Mouse (Mus musculus): ENCODE measurements around the gene Slc17a5. TPM values are rescaled to one million over a fixed set of nuclear protein-coding genes. Genes with fewer than 3 reads are reported as not detected.
"Not testable (repeated sequence)": the region's sequence is repeated elsewhere in the genome, so short reads cannot be mapped to it uniquely, and the experiment has no call there.

Slc17a5 gene
- polyA plus RNA-seq, 1 experiment from 2014 or later = 16.6 TPM

DNA sequence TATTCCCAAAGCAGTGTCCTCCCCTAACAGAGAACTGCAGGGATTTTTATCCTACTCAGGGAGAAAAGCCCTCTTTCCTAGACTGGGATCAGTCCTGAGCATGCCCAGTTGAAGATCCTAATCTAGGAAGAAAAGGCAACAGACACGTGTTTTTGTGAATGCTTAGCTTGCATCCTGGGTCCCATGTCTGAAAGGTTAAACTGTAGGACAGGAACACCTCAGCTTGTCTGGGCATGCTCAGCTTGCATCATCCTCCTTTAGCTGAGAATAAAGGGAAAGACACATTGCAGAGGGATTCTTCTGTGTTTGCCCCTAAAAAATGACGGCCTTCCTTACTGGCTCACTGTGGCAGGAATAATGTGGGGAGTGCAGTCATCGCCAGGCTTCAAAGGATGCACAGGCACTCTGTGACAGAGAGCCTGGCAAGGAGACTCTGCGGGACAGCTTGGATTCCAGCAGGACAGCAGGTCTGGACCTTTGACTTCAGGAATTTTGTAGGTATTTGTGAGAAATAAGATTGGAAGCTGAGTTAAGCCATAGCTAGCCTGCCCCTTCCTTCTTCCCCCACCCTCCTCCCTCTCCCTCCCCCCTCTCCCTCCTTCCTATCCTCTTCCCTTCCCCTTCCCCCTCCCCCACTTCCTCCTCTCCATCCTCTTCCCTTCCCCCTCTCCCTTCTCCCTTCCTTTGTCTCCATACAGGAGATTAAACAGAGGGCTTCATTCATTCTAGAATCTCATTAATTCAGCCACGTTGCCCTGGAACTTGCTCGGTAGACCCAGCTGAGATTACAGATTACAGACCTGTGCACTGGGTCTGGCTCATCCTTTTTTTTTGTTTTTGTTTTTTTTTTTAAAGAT is 84.4 kb downstream of the Slc17a5 start:
- peak overlapping the region; percentile 27 for H3K4me3 ChIP-seq (replicated peaks; ENCODE audit: low read length)
- peak overlapping the region; percentile 94 for H3K27ac ChIP-seq (ENCODE audit: low read length)
- H3K4me2 ChIP-seq (ENCODE audit: low read length) = peak overlapping the region; percentile 50
- H3K9me3 ChIP-seq (ENCODE audit: control insufficient read depth, low read length) = no peaks in the 10 kb centered on the region
- H3K27me3 ChIP-seq (replicated peaks; ENCODE audit: control insufficient read depth, insufficient read depth, low read length) = no peaks in the 10 kb centered on the region
- peak; percentile 75 for ATAC-seq
- WGBS = 2% methylated on average over 6 of the region's 6 CpGs
- H3K36me3 ChIP-seq (ENCODE audit: control insufficient read depth, insufficient read depth) = no peaks in the 10 kb centered on the region
- peaks cover 19% of the 10 kb centered on the region for H3K4me1 ChIP-seq (replicated peaks; ENCODE audit: control insufficient read depth, insufficient read depth, low read length)
- H3K9ac ChIP-seq (replicated peaks; ENCODE audit: low read depth, low read length) = peak overlapping the region; percentile 58

DNA sequence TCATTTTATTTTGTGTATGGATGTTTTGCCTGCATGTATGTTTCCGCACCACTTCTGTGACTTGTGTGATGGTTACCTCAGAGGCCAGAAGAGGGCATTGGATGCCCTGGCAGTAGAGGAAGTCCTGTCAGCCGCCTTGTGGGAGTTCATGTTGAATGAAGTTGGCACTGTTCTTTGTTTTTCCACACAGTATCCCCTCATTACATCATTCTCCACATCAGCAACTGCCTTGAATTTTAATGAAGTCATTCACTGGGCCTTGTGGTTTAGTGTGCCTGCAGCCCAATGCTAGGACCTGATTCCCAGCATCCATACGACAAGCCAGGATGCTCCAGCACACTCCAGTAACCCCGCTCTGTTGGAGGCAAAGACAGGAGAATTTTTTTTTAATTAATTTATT is 86.6 kb downstream of the Slc17a5 start:
- WGBS = 24% methylated on average over 4 of the region's 4 CpGs
- Histone ChIP-seq H3K4me2 (ENCODE audit: low read length) (no peak overlapping the region), H3K27me3 (replicated peaks; ENCODE audit: control insufficient read depth, insufficient read depth, low read length) (no peaks in the 10 kb centered on the region), H3K4me1 (replicated peaks; ENCODE audit: control insufficient read depth, insufficient read depth, low read length) (peaks cover 19% of the 10 kb centered on the region), H3K27ac (ENCODE audit: low read length) (no peak overlapping the region), H3K9ac (replicated peaks; ENCODE audit: low read depth, low read length) (no peak overlapping the region), H3K36me3 (ENCODE audit: control insufficient read depth, insufficient read depth) (no peaks in the 10 kb centered on the region), H3K9me3 (ENCODE audit: control insufficient read depth, low read length) (no peaks in the 10 kb centered on the region), H3K4me3 (replicated peaks; ENCODE audit: low read length) (no peak overlapping the region)
- ATAC-seq = peak; percentile 43

- H3K4me2 ChIP-seq (ENCODE audit: low read length) = no peak overlapping the region
- no peaks in the 10 kb centered on the region for H3K27me3 ChIP-seq (replicated peaks; ENCODE audit: control insufficient read depth, insufficient read depth, low read length)
- ATAC-seq = no peak
- no peak overlapping the region for H3K9ac ChIP-seq (replicated peaks; ENCODE audit: low read depth, low read length)
- no peaks in the 10 kb centered on the region for H3K36me3 ChIP-seq (ENCODE audit: control insufficient read depth, insufficient read depth)
- no peak overlapping the region for H3K27ac ChIP-seq (ENCODE audit: low read length)
- WGBS = 84% methylated on average over 3 of the region's 3 CpGs
- H3K4me3 ChIP-seq (replicated peaks; ENCODE audit: low read length) = no peak overlapping the region
- H3K4me1 ChIP-seq (replicated peaks; ENCODE audit: control insufficient read depth, insufficient read depth, low read length) = peaks cover 19% of the 10 kb centered on the region
- no peaks in the 10 kb centered on the region for H3K9me3 ChIP-seq (ENCODE audit: control insufficient read depth, low read length)
Observed at GRCm38 (mm10) chr9:78500386-78500785, 87.5 kb downstream of the Slc17a5 start.

DNA sequence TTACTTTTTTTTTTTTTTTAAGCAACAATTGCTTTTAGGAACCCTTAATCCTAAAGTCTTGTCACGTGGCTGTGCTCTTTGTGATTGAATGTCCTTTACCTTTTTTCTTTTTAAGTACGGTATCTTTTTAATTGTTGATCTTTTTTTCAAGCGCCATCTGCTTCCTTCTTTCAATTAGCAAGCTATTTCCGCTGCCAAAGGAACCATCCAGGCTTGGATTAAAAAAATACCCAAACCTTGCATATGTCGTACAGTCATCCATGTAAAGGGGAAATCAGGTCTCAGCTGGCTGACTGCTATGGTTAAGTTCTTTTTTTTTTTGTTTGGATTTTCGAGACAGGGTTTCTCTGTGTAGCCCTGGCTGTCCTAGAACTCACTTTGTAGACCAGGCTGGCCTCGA is 94.7 kb downstream of the Slc17a5 start:
- no peaks in the 10 kb centered on the region for H3K36me3 ChIP-seq (ENCODE audit: control insufficient read depth, insufficient read depth)
- 68% methylated on average over 7 of the region's 7 CpGs for WGBS
- no peaks in the 10 kb centered on the region for H3K27me3 ChIP-seq (replicated peaks; ENCODE audit: control insufficient read depth, insufficient read depth, low read length)

GRCm38 (mm10) chr9:78492254-78492653 is 95.6 kb downstream of the Slc17a5 start:
- H3K27ac ChIP-seq (ENCODE audit: low read length) = no peak overlapping the region
- 96% methylated on average over 3 of the region's 3 CpGs for WGBS
- no peaks in the 10 kb centered on the region for H3K27me3 ChIP-seq (replicated peaks; ENCODE audit: control insufficient read depth, insufficient read depth, low read length)
- H3K9me3 ChIP-seq (ENCODE audit: control insufficient read depth, low read length) = no peaks in the 10 kb centered on the region
- H3K4me3 ChIP-seq (replicated peaks; ENCODE audit: low read length) = no peak overlapping the region
- H3K36me3 ChIP-seq (ENCODE audit: control insufficient read depth, insufficient read depth) = no peaks in the 10 kb centered on the region
- H3K4me2 ChIP-seq (ENCODE audit: low read length) = no peak overlapping the region
- no peak overlapping the region for H3K9ac ChIP-seq (replicated peaks; ENCODE audit: low read depth, low read length)
- ATAC-seq = no peak
- H3K4me1 ChIP-seq (replicated peaks; ENCODE audit: control insufficient read depth, insufficient read depth, low read length) = peaks cover 5% of the 10 kb centered on the region; the same call in 1 of the 2 replicates

More for the DNA sequence above, 94.7 kb downstream of the Slc17a5 start:
- 0 out of 2 replicates have a peak, but pooled peaks have one; percentile 39 for ATAC-seq
- H3K27ac ChIP-seq (ENCODE audit: low read length) = no peak overlapping the region
- no peak overlapping the region for H3K4me3 ChIP-seq (replicated peaks; ENCODE audit: low read length)
- no peaks in the 10 kb centered on the region for H3K9me3 ChIP-seq (ENCODE audit: control insufficient read depth, low read length)
- H3K9ac ChIP-seq (replicated peaks; ENCODE audit: low read depth, low read length) = no peak overlapping the region
- H3K4me2 ChIP-seq (ENCODE audit: low read length) = no peak overlapping the region
- H3K4me1 ChIP-seq (replicated peaks; ENCODE audit: control insufficient read depth, insufficient read depth, low read length) = peaks cover 5% of the 10 kb centered on the region; the same call in 1 of the 2 replicates

- no peak overlapping the region for H3K4me2 ChIP-seq (ENCODE audit: low read length)
- no peak overlapping the region for H3K4me3 ChIP-seq (replicated peaks; ENCODE audit: low read length)
- 87% methylated on average over 3 of the region's 3 CpGs for WGBS
- no peaks in the 10 kb centered on the region for H3K36me3 ChIP-seq (ENCODE audit: control insufficient read depth, insufficient read depth)
- H3K9ac ChIP-seq (replicated peaks; ENCODE audit: low read depth, low read length) = no peak overlapping the region
- peaks cover 5% of the 10 kb centered on the region; the same call in 1 of the 2 replicates for H3K4me1 ChIP-seq (replicated peaks; ENCODE audit: control insufficient read depth, insufficient read depth, low read length)
- ATAC-seq = no peak
- H3K9me3 ChIP-seq (ENCODE audit: control insufficient read depth, low read length) = no peaks in the 10 kb centered on the region
- H3K27me3 ChIP-seq (replicated peaks; ENCODE audit: control insufficient read depth, insufficient read depth, low read length) = no peaks in the 10 kb centered on the region
- no peak overlapping the region for H3K27ac ChIP-seq (ENCODE audit: low read length)
Observed at GRCm38 (mm10) chr9:78491169-78491568, 96.7 kb downstream of the Slc17a5 start.

GRCm38 (mm10) chr9:78488890-78489420 is 98.9 kb downstream of the Slc17a5 start, which contains the start of gene Eef1a1:
Gene Eef1a1 (minus strand): TSS chr9:78489151.
- WGBS = 2% methylated on average over 16 of the region's 20 CpGs
- peak within 1 kb of the TSS; percentile 71 for H3K4me2 ChIP-seq (ENCODE audit: low read length)
- peak; percentile 45; the same call in 1 of the 2 replicates for ATAC-seq

DNA sequence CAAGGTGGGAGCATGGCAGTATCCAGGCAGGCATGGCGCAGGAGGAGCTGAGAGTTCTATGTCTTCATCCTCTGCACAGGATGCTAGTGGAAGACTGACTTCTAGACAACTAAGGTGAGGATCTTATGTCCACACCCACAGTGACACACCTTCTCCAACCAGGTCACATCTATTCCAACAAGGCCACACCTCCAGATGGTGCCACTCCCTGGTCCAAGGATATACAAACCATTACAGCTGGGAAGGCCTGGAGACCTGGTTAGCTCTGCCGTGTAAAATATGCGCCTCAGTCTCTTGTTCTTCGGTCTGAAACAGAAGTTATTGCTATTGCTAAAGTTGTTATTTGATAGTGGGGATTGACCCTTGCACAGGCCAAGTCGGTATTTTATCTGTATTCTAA is 99.8 kb downstream of the Slc17a5 start:
- not testable (repeated sequence) for H3K27ac ChIP-seq (ENCODE audit: low read length); H3K9me3 ChIP-seq (ENCODE audit: control insufficient read depth, low read length); H3K9ac ChIP-seq (replicated peaks; ENCODE audit: low read depth, low read length); H3K36me3 ChIP-seq (ENCODE audit: control insufficient read depth, insufficient read depth); H3K4me2 ChIP-seq (ENCODE audit: low read length); ATAC-seq; H3K4me3 ChIP-seq (replicated peaks; ENCODE audit: low read length); H3K4me1 ChIP-seq (replicated peaks; ENCODE audit: control insufficient read depth, insufficient read depth, low read length); H3K27me3 ChIP-seq (replicated peaks; ENCODE audit: control insufficient read depth, insufficient read depth, low read length)
- WGBS = 94% methylated on average over 5 of the region's 5 CpGs

More at GRCm38 (mm10) chr9:78488890-78489420, 98.9 kb downstream of the Slc17a5 start, which contains the start of gene Eef1a1:
- Histone ChIP-seq H3K27ac (ENCODE audit: low read length) (no peak within 1 kb of the TSS), H3K4me1 (replicated peaks; ENCODE audit: control insufficient read depth, insufficient read depth, low read length) (peaks cover 5% of the 10 kb centered on the region; the same call in 1 of the 2 replicates), H3K9ac (replicated peaks; ENCODE audit: low read depth, low read length) (peak within 1 kb of the TSS; percentile 67), H3K4me3 (replicated peaks; ENCODE audit: low read length) (peak within 1 kb of the TSS; percentile 40), H3K36me3 (ENCODE audit: control insufficient read depth, insufficient read depth) (no peaks in the 10 kb centered on the region), H3K9me3 (ENCODE audit: control insufficient read depth, low read length) (no peaks in the 10 kb centered on the region), H3K27me3 (replicated peaks; ENCODE audit: control insufficient read depth, insufficient read depth, low read length) (no peaks in the 10 kb centered on the region)
